Mouse (Mus musculus): ENCODE data around the gene Pcna.
"Not testable (repeated sequence)": the region's sequence is repeated elsewhere in the genome, so short reads cannot be mapped to it uniquely, and the experiment has no call there.

The Pcna gene

DNA sequence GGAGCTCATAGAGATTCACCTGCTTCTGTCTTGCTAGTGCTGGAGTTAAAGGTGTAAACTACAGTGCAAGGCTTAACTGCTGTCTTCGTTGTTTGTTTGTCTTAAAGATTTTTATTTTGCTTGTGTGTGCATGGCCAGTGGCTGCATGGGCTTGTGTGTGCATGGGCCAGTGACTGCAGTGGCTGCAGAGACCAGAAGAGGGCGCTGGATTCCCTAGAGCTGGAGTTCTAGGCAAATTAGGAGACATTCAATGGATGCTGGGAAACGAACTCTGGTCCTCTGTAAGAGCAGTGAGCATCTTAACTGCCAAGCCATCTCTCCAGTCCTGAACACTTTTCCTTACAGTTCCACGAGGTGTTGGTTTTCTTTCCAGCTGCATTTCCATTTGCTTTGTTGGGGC is 22.4 kb upstream of the Pcna start:
- DNase-seq, result no peak

DNA sequence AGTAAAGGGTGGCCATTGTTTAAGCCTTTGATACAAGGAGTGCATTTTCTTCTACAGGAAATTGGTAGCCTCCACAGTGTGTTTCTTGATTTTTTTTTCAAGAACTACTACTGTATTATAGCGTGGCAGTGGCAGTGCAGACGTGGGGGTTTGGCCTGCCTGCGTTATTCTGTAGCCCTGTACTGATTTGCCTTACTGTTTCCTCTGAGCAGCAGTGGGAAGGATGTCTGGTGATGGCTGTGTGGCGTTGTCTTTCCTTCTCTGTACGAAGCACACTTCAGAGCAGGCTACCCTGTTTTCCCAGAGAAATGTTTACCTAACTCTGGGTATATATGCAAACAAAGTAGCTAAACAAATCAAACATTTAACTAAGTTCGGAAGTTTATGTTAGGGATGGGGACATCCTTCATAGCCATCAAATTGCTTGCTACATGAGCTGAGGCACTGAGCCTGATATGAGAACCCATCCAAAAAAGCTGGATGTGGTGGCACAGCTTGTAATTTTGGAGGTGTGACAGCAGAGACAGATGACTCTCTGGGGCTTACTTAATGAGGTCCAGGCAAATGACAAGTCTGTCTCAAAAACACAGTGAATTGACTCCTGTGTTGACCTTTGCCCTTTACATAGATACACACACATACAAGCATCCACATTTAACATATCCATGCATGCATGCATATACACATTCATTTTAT is 19.7 kb upstream of the Pcna start:
- no peak for DNase-seq

DNA sequence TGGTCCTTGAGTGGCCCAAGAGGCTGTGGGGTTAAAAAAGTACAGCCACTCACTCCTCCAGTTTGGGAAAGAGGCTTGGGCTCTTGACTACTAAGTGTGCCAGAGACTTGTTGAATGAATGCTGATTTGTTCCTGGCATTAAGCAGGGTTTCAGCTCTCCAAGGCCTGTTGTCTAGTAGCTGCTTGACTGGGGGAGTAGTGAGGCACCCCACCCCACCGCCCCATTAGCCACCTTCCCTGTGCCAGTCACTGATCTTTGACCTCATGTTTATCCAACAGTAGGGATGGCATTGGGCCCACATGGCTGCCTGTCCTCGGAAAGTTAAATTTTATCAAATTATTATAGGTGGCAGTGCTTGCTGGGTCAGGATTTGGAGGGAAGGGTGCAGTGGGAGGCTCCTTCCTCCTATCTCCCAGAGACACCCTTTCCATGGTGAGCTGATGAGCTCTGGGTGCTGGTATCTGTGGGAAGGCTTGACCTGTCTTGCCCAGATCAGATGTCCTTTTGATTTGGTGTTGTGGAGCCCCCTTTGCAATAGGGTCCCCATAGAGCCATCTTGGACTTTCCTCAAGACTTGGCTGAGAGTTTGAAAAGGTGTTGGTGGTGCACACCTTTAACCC is 17.3 kb upstream of the Pcna start:
- DNase-seq, result no peak

DNA sequence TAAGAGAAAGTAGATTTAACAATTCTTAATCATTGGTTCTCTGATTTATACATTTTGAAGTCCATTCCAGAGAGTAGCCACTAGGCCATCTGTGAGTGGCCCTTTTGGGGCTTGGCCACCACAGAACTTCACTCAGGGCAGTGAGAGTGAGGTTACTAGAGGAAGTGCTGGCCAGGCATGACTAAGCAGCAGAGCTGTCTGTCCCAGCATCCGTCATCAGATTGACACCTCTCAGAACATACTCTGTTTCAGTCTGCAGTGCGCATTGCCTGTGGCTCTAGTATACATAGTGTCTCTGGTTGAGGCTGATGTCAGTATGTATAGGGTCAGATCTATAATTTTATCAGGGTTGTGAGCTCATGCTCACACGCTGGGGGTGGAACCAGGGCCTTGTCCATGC is 16.1 kb upstream of the Pcna start:
- no peak for DNase-seq

DNA sequence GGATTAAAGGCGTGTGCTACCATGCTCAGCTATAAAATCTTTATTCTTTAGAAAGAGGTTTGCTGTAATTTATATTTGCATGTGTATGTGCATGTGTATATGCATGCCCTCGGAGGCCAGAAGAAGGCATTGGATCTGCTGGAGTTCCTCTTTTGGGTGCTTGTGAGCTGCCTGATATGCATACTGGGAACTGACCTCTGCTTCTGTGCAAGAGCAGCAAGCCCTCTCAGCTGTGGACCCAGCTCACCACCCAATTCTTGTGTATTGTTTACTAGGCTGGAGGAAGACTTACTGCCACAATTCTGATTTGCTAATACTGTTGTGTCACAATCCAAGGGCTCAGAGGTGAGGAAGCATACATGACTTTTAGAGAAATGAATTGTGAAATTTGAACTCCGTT is 13.0 kb upstream of the Pcna start:
- no peak for DNase-seq

DNA sequence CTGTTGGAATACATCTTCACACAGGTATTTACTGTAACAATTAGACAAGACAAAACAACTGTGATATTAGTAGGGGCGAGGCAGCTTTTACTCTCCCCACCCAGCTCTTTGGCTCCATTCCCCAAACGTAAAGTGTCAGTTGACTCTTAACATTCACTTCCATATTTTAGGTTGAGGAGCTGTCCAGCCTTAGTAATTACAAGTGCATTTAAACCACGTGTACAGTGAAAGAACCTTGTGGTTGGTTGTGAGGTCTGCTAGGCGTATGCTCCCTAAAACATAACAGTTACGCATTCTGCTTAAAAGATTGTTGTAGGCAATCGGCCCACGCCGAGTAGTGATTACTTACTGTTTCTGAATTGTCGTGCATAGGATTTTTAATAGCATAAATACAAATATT is 12.1 kb upstream of the Pcna start:
- DNase-seq, result no peak

DNA sequence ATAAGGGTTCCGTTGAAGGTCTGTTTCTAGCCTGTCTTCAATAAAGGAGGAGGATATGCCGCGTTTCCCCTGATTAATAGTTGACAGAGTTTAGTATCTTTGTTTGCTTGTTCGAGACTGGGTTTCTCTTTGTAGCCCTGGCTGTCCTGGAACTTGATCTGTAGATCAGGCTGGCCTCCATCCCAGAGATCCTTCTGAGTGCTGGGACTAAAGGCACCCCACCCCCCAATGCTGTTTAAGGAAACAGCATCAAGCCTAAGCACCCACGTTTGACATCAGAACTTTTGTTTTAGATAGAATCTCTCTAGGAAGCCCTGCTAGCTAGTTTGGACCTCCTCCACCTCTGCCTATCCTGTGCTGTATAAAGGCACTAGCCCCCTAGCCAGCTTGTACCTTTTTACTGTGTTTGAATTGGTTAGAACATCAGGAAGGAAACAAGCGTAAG is 11.2 kb upstream of the Pcna start:
- DNase-seq, result peak; percentile 17

DNA sequence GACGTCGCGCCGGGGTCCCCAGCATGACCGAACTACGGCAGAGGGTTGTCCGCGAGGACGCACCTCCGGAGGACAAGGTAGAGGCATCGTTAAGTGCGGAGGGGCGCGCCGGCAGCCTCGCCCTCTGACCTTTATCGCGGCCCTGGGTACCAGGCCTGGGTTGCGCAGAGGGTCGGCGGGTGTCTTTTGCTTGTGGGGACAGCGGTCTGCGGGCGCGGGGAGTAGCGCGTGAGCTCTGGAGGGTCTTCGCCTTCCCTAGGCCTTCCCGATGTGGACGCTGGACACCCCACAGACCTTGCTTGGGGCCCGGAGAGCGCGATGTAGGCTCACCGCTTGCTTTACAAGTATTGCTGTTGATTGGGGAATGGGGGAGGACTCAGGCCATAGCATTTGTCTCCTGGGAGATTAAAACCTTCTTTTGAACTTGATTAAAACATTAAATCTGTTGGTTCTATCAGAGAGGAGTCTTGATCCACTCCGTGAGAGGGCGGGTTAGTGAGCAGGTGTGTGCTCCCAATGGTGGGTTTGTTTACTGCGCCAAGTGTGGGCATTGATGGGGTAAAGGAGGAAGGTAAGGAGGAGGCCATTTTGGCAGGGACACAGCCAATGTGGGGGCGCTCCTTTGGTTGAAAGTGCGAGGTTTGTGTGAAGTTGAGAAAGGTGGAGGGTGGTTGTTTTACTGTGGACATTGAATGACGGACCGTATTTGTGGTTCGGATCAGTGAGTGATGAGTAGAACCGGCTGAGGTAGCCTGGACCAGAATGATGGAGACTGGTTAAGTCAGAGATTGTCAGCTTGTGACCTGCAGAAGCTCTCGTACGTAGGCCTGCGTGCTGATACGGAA is 10.5 kb upstream of the Pcna start:
- DNase-seq, result peak; percentile 60

DNA sequence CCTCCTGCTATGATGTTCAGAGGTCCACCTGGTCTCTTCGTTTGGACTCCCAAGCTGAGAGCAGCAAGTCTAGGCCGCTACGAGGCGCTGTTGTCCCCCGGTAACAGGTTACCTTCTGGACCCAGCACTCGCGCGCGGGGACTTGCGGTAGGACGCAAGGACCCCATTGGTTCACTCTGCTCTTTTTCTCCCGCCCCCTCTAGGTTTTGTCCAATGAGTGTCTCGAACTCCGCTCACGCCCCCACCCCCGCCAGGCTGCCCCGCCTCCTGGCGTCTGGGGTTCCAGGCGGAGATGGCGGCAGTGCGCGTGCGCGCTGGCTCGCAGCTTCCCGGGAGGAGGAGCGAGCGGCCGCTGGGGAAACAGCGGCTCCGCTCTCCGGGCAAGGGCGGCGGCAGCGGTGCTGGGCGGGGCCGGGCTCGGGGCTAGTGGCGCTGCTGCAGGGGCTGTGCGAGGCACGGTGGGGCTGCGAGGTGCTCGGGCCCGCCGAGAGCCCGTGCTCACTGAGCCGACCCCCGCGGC is 9.8 kb upstream of the Pcna start, which contains the start of gene Cds2:
Cds2 (plus strand) TSS at position 270 of the 520 bp plus-strand sequence.
- DNase-seq, result peak; percentile 100

DNA sequence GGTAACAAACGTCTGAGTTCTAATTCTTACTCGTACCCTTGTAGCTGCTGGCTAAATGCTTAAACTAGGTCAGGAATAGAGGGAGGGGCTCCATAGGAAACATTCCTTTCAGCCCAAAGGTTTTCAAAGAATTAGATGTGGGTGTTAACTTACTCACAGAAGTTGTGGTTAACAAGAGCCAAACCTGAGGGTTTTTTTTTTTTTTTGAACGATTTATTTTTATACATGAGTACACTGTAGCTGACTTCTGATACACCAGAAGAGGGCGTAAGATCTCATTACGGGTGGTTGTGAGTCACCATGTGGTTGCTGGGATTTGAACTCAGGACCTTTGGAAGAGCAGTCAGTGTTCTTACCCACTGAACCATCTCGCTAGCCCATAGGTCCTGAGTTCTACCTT is 9.1 kb upstream of the Pcna start:
- DNase-seq, result no peak

DNA sequence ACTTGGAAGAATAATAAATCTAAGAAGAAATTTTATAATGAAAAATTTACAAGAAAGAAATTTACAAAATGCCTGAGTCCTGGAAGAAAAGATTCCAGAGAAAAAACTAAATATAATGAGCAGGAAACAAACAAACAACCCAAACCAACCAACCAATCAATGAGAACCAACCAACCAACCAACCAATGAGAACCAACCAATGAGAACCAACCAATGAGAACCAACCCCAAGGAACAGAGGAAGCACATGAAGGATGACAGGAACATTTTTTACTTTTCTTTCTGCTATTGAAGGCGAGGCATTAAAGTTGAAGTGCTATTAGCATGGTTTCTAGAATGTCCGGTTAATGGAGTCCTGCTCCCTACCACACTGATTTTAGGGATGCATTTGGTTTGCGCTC is 7.5 kb upstream of the Pcna start:
- no peak for DNase-seq

DNA sequence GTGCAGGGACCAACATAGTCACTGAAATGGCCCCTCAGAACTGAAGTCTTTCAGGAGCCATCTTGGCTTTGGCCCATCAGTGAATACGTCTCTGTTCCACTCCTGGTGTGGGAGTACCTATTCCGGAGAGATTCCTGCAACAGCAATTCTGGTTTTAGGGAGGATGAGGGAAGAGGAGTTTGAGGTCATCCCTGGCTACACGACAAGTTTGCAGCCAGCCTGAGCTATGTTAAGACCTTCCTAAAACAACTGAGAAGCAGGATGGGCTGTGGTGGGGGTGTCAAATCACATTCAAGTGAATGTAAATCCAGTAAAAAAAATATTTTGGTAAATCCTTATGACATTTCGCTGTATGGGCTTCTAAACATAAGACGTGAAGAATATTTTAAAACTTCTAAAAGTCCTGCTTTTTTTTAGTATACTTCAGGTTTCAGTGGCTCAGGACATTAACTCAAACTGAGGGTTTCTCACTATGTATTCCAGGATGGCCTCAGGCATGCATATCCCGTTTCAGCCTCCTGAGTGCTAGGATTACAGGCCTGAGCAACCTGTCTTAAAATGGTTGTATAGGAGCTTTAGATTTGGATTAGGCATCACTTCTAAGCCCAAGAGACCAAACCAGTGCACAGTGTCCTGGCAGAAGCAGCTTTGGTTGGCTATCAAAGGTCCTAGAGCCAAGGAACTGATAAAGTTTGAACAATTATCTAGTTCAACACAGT is 4.4 kb upstream of the Pcna start:
- DNase-seq, result no peak

DNA sequence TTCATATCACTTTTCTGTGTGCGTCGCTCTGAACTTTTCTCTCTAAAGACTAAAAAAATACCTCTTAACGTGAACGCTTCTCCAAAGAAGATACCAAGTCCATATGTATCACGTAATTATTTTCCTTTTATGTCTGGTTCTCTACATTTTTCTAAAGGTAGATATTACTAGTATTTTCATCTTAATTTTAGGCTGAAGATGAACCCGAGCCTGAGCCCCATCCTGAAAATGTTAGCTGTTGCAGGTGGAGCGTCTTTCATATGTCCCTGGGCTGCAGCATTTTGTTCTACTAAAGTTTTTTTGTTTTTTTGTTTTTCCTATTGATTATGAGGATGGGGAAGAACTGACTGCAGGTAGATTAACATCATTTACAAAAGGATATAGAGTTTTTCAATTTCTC is 489 bp upstream of the Pcna start:
- DNase-seq, result no peak

DNA sequence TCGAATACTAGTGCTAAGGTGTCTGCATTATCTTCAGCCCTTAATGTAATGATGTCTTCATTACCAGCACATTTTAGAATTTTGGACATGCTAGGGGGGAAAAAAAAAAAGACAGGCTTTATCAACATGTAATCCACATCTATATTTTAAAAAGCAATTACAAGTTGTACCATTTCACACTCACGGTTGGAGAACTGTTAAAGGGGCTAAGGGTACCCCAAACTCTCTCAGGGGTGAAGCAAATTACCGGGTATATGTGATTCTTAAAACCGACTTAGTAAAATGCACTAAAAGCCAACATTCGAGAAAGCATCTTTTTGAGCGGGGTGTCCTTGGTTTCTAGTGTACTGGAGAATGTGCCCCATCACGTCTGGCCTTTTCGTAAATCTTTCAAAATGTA is 1.2 kb downstream of the Pcna start:
- no peak for DNase-seq

DNA sequence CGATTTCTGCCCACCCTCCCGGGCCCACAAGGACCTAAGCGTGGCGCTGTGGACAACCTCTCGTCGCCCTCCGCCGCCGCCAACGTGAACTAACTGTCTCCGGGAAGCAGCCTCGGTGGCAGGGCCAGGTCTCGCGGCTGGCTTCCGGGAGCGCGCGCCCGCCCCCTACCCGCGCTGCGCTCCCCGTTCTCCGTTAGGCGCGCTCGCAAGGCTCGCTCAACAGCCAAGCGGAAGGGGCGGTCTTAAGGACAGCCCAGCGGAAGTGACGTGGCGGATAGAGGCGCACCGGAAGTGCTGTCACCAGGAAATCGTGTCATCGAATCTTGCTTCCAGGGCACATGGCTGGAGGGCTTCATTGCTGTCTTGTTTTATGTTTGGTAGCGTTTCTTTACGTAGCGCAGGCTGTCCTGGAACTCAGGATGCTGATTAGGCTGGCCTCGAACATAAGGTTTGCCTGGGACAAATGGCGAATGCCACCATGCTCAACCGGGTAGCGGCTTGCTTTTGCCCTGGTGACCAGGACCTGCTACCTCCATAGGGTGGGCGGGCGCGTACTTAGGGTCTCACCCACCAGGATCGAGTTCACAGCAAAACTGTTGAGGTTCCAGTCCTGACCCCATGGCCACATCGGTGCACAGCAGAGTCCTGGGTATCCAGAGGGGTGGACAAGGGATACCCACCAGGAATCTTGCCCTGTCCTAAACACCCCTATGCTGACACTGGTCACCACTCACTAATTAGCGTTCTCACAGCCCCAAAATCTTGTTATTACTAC is 5.4 kb downstream of the Pcna start, which contains the start of gene Tmem230:
Tmem230 (minus strand) TSS at position 269 of the 775 bp plus-strand sequence.
- DNase-seq, result peak; percentile 97

DNA sequence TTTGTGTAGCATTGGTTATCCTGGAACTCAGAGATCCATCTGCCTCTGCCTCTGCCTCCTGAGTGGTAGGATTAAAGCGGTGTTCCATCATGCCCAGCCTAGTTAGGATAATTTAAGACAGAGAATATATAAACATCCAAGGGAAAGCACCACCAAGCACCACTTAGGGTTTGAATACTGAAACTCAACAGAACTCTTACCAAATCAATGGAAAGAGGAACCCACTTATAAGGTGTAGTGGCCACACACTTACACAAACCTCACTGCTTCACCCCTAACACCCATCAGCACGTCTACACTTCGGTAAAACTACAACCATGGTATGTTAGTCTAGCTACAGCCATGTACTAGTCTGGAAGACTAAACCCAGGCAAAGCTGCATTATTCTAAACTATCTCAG is 9.7 kb downstream of the Pcna start:
- DNase-seq, result no peak

DNA sequence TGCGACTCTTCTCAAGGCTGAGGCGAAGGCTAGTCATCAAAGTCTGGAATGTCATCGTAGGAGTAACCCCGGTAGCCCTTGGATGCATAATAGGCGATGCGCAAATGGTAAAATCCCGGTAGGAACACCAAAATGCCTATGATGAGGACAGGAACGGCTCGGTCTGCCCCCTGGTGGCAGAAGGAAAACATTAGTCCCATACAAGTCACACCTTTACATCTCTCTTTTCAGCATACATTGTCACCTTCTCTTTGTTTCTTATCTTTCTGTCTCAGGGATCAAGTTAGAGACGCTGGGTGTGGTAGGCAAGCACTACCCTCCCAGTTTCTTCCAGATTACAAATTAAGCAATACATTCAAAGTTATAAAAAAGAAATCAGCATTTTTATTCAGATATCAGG is 12.7 kb downstream of the Pcna start:
- DNase-seq, result peak; percentile 45

DNA sequence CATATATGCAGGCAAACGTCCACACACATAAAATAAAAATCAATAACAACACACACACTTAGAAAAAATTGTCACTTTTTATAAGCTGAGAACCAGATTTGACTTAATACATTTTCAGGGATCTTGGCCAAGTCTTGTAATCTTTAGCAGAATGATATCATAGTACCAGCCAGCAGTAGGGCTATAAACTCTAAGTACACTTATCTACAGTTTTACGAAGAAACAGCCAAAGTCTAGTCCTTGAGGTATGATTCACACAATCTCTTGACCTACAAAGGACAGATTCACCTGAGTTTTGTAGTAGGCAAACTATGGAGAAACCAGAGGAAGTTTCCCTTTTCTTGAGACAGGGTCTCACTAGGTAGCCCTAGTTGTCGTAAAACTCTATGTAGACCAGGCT is 13.7 kb downstream of the Pcna start:
- not testable (repeated sequence) for DNase-seq

DNA sequence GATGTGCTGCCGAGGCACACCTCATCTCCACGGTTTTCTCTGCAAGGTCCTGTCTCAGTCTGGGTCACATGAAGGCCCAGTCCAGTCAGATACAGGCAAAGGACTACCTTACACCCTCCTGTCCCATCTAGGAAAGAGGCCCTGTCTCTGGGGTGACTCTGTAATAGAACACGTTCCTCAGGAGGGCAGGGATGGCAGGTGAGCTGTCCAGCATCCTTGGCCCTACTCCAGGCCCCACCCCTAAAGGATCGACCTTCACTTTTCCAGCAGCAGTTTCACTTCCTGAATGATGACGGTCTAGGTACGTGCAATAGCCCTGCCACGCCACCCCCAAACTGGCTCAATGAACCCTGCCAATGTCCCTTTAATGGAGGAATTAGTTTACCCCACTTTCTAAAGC is 17.1 kb downstream of the Pcna start:
- no peak for DNase-seq

DNA sequence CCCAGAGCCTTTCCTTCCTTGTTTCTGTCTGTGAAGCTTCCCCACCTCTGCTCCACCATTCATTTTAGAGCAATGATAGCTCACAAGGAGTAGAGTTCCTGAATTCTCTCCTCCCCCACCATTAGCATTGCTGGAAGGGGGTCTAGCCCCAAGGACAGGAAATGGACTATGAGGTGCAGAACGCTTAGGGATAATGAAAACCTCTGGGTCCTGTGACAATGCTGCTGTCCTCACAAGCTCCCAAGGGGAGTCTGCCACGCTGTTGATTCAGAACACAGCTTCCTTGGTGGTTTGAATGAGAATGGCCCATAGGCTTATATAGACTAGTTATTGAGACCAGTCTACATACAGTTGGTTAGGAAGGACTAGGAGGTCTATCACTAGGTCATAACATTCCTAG is 17.8 kb downstream of the Pcna start:
- no peak for DNase-seq

DNA sequence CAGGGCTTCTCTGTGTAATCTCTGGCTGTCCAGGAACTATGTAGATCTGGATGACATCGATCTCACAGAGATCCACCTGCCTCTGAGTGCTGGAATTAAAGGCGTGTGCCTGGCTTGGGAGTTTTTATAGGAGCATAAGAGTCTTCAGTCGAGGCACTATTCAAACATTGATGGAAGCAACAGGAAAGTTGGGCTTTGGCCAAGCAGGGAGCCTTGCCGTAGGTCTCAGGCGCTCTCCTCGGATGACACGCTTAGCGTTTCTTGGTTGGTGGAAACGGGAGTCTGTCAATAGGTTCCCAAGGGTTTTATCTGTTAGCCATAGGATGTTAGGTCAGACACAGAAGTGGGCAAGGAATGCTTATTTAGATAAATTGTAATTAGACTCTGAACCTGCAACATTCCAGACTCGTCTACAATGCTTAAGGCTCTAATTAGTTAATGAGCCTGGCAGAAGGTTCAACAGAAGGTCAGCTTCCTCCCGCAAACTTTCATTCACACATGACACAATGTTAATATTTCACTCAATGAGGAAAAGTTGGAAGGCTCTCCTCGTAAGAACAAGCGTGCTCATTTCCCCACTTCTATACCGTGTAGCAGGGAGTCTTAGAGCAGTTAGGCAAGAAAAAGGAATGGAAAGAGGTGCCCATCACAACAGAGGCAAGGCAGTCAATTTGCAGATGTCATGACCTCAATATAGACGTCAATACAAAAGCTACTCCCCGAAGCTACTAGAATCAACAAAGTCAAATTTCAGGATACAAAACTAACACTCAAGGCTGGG is 18.9 kb downstream of the Pcna start:
- no peak for DNase-seq

All from thymus, postnatal 14 days (tissue).